Mouse (Mus musculus) forebrain, embryonic 16.5 days (tissue): ENCODE data around the gene Rabggtb. TPM values are rescaled to one million over a fixed set of nuclear protein-coding genes. Genes with fewer than 3 reads are reported as not detected.

Source experiments
- ATAC-seq: fragments of 200-750 bp; cut with Nextera tagmentation; 2 replicates; pipeline ENCODE4 v1.8.0; 2017; ENCODE audit warnings: mild to moderate bottlenecking, moderate library complexity
- H3K27ac ChIP-seq: fragments of 300-500 bp; sonication (generic); 2 replicates; pipeline ENCODE4 v1.5.1; 2014; ENCODE audit warnings: low read length, control low read depth
- H3K27me3 ChIP-seq: fragments of 300-500 bp; sonication (generic); replicated peaks from 2 replicates; pipeline ENCODE4 v1.6.1; 2014; ENCODE audit warnings: low read length; ENCODE audit not compliant: control insufficient read depth, insufficient read depth
- H3K36me3 ChIP-seq: fragments of 300-500 bp; sonication (generic); 2 replicates; pipeline ENCODE4 v1.6.1; 2014; ENCODE audit not compliant: control insufficient read depth, insufficient read depth
- H3K4me1 ChIP-seq: fragments of 300-500 bp; sonication (generic); replicated peaks from 2 replicates; pipeline ENCODE4 v1.6.1; 2014; ENCODE audit warnings: low read length; ENCODE audit not compliant: control insufficient read depth, insufficient read depth
- H3K4me2 ChIP-seq: fragments of 300-500 bp; sonication (generic); 2 replicates; pipeline ENCODE4 v1.6.1; 2014; ENCODE audit warnings: mild to moderate bottlenecking, low read length, control low read depth
- H3K4me3 ChIP-seq: fragments of 300-500 bp; sonication (generic); replicated peaks from 2 replicates; pipeline ENCODE4 v1.5.1; 2014; ENCODE audit warnings: mild to moderate bottlenecking, low read length, control low read depth
- H3K9ac ChIP-seq: fragments of 300-500 bp; sonication (generic); replicated peaks from 2 replicates; pipeline ENCODE4 v1.6.1; 2014; ENCODE audit warnings: low read depth, low read length, control low read depth
- H3K9me3 ChIP-seq: fragments of 300-500 bp; sonication (generic); 2 replicates; pipeline ENCODE4 v1.6.1; 2016; ENCODE audit warnings: low read length; ENCODE audit not compliant: control insufficient read depth
- WGBS: fragments of 180-500 bp; shearing (Covaris S2); extraction: QIAGEN DNeasy Blood & Tissue Kit; methylation state at CpG from one replicate; pipeline ENCODE4 v1.1.7; 2014; 5-methylcytosine and 5-hydroxymethylcytosine counted together
- polyA plus RNA-seq: library from polyadenylated mRNA; unstranded; fragments of >200 nt; fragmentation: Nextera tagmentation; extraction: Ambion mirVana; gene quantifications from 2 replicates; pipeline ENCODE4 v1.2.1, GENCODE M21; 2015

Gene Rabggtb
- polyA plus RNA-seq, 1 experiment from 2014 or later, result 49.3 TPM

GRCm38 (mm10) chr3:153944335-153944990 is 31.7 kb upstream of the Rabggtb start, which contains the start of gene Acadm:
TSS of gene Acadm (minus strand) at chr3:153944632.
- peak; percentile 94 for ATAC-seq
- H3K9ac ChIP-seq, result peak within 1 kb of the TSS; percentile 69
- H3K4me3 ChIP-seq, result peak within 1 kb of the TSS; percentile 68
- peaks cover 18% of the 10 kb centered on the region for H3K4me1 ChIP-seq
- H3K27me3 ChIP-seq, result no peaks in the 10 kb centered on the region
- peak within 1 kb of the TSS; percentile 91 for H3K4me2 ChIP-seq
- WGBS, result under 1% methylated on average over 41 of the region's 41 CpGs
- H3K27ac ChIP-seq, result peak within 1 kb of the TSS; percentile 58
- H3K9me3 ChIP-seq, result no peaks in the 10 kb centered on the region
- H3K36me3 ChIP-seq, result no peaks in the 10 kb centered on the region

- peak; percentile 48 for ATAC-seq
- H3K36me3 ChIP-seq, result no peaks in the 10 kb centered on the region
- H3K9me3 ChIP-seq, result no peaks in the 10 kb centered on the region
- H3K27ac ChIP-seq, result peak overlapping the region; percentile 58; the same call in 1 of the 2 replicates
- under 1% methylated on average over 19 of the region's 19 CpGs for WGBS
- peak overlapping the region; percentile 69 for H3K9ac ChIP-seq
- no peaks in the 10 kb centered on the region for H3K27me3 ChIP-seq
- H3K4me1 ChIP-seq, result peaks cover 18% of the 10 kb centered on the region
- peak overlapping the region; percentile 91 for H3K4me2 ChIP-seq
- H3K4me3 ChIP-seq, result peak overlapping the region; percentile 68
Measured at GRCm38 (mm10) chr3:153943901-153944334, 31.1 kb upstream of the Rabggtb start.

DNA sequence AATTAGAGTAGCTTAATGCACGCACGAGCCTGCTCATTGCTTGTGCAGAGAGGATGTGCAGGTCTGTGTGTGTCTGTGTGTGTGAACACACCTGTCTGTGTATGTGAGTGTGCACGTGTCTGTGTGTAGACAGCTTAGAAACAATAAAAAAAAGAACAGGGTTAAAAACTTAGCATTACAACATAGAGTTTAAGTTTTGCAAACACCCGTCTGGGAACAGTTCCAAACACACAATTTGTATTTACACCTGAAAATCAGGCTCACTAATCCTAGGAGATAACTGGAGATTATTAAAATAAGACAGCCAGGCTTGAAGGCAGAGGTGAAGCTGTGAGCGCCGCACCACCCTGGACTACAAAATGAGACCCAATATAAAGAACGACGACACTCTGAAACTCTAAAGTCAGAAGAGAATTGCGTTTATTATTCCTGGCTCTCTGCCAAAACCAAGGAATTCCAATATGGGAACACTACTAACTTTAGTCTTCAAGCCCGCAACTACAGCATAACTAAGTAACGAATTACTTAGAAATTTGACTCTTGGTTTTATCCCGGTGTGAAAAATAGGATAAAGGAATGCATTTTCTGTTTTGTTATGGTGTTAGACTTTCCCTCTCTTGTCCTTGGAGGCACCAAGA is 30.3 kb upstream of the Rabggtb start:
- Histone ChIP-seq H3K27ac (no peak overlapping the region), H3K9me3 (no peaks in the 10 kb centered on the region), H3K4me1 (peaks cover 18% of the 10 kb centered on the region), H3K9ac (no peak overlapping the region), H3K4me2 (peak overlapping the region; percentile 91), H3K36me3 (no peaks in the 10 kb centered on the region), H3K4me3 (peak overlapping the region; percentile 2; the same call in 1 of the 2 replicates), H3K27me3 (no peaks in the 10 kb centered on the region)
- ATAC-seq, result no peak
- WGBS, result 14% methylated on average over 12 of the region's 12 CpGs

DNA sequence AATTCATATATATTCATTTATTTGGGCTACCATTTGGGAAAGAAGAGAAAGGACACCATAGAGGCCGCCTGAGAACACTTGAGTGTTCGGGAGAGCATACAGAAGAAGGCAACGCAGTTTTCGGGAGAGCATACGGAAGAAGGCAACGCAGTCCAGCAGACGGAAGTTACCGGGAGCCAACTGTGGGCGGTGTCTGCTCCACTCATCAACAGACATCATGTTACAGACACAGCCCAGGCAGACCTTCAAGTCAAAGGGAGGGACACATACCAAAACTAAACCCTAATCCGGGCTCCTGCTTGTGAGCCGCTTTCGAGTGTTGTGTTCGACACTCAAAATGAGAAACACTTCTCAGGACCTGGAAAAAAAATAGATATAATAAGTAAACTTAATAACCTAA is 28.8 kb upstream of the Rabggtb start:
- no peak for ATAC-seq
- H3K4me1 ChIP-seq, result peaks cover 18% of the 10 kb centered on the region
- no peak overlapping the region for H3K9ac ChIP-seq
- no peak overlapping the region for H3K4me2 ChIP-seq
- no peaks in the 10 kb centered on the region for H3K36me3 ChIP-seq
- no peaks in the 10 kb centered on the region for H3K9me3 ChIP-seq
- H3K27me3 ChIP-seq, result no peaks in the 10 kb centered on the region
- H3K27ac ChIP-seq, result no peak overlapping the region
- H3K4me3 ChIP-seq, result no peak overlapping the region
- 95% methylated on average over 13 of the region's 13 CpGs for WGBS

DNA sequence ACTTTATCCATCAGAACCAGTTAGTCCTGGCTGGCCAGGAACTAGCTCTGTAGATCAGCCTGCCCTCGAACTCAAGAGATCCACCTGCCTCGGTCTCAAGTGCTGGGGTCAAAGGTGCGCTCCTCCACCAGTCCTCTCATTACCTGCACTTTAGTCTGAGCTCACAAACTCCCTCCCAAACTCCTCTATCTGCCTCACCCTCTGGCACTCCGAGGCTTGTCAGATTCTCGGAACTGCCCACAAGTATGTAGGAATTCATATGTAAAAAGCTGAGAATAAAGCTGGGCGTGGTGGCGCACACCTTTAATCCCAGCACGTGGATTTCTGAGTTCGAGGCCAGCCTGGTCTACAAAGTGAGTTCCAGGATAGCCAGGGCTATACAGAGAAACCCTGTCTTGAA is 27.7 kb upstream of the Rabggtb start:
- no peak overlapping the region for H3K4me3 ChIP-seq
- no peaks in the 10 kb centered on the region for H3K36me3 ChIP-seq
- no peaks in the 10 kb centered on the region for H3K9me3 ChIP-seq
- no peak overlapping the region for H3K27ac ChIP-seq
- no peak for ATAC-seq
- peaks cover 18% of the 10 kb centered on the region for H3K4me1 ChIP-seq
- no peak overlapping the region for H3K9ac ChIP-seq
- no peaks in the 10 kb centered on the region for H3K27me3 ChIP-seq
- H3K4me2 ChIP-seq, result no peak overlapping the region
- 94% methylated on average over 9 of the region's 9 CpGs for WGBS

DNA sequence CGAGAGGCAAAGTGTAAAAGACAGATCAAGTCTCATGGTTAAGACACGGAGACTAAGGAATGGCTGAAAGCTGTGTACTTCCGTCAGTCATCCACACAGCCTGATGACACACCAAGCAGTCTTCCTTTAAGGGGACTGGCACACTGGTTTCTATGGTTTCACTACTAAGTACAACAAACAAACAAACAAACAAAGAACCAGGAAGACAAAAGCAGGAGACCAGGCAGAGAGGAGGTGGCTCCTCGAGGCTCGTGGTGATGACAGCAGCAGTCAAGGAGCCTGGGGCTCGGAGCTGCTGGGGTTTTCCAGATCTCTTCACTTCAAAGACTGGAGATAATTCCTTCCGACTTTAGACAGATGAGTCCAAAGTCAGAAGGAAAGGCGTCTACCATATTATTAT is 27.2 kb upstream of the Rabggtb start:
- H3K4me1 ChIP-seq, result peaks cover 16% of the 10 kb centered on the region
- H3K36me3 ChIP-seq, result no peaks in the 10 kb centered on the region
- H3K4me3 ChIP-seq, result no peak overlapping the region
- 81% methylated on average over 8 of the region's 8 CpGs for WGBS
- H3K4me2 ChIP-seq, result no peak overlapping the region
- H3K9me3 ChIP-seq, result no peaks in the 10 kb centered on the region
- no peak overlapping the region for H3K27ac ChIP-seq
- H3K9ac ChIP-seq, result no peak overlapping the region
- no peak for ATAC-seq
- H3K27me3 ChIP-seq, result no peaks in the 10 kb centered on the region

DNA sequence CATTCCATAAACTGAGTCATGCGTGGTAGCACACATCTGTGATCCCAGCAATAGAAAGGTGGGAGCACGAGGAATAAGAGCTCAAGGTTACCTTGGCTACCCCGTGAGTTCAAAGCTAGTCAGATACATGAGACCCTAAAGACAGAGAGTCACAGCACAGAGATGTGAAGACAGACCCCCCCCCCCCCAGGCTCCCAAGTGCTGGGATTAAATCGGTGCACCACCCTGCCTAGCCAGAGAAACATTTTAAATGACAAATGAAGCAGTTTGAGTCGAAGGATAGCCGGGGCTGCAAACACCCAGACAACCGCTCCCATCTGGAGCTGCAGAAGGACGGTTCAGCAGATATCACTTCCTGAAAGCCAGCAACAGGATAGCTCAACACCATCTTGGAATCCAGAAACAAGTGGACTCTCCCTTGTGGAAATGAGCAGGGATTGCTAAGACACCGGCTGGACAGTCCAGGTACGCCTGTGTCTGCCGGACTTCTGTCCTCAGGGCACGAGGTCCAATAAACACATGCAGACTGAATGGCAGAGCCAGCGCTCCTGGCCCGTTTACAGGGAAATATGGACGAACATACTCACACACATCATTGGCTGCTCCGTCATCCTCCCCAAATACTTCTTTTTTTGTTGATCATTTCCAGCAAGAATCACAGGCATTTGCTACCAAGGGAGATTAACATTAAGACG is 24.5 kb upstream of the Rabggtb start:
- 93% methylated on average over 17 of the region's 17 CpGs for WGBS
- Histone ChIP-seq H3K4me1 (no peaks in the 10 kb centered on the region), H3K9me3 (no peaks in the 10 kb centered on the region), H3K4me2 (no peak overlapping the region), H3K36me3 (no peaks in the 10 kb centered on the region), H3K9ac (no peak overlapping the region), H3K27ac (no peak overlapping the region), H3K4me3 (no peak overlapping the region), H3K27me3 (no peaks in the 10 kb centered on the region)
- ATAC-seq, result no peak

DNA sequence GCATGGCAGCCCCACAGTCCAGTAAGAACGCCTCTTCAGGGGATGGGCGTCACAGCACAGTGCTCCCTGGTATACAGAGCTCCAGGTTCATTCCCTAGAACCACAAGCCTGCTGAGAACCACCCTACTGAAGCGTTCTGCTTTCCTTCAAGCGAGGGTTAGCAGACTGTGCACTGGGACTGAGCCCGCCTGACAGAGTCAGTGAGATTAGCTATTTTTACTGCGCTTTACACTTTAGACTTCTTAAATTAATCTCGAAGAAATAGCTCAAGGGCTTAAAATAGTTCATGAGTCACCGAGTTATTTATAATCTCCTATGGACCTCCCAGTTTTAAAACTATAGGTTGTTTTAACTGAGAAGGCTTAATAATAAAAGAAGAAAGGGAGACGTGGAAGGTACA is 23.1 kb upstream of the Rabggtb start:
- Histone ChIP-seq H3K27ac (no peak overlapping the region), H3K9ac (no peak overlapping the region), H3K4me2 (no peak overlapping the region), H3K4me1 (no peaks in the 10 kb centered on the region), H3K36me3 (no peaks in the 10 kb centered on the region), H3K4me3 (no peak overlapping the region), H3K9me3 (no peaks in the 10 kb centered on the region), H3K27me3 (no peaks in the 10 kb centered on the region)
- 92% methylated on average over 9 of the region's 9 CpGs for WGBS
- no peak for ATAC-seq

- H3K27ac ChIP-seq, result no peak overlapping the region
- WGBS, result 93% methylated on average over 5 of the region's 5 CpGs
- no peak overlapping the region for H3K4me2 ChIP-seq
- H3K4me1 ChIP-seq, result no peaks in the 10 kb centered on the region
- H3K9ac ChIP-seq, result no peak overlapping the region
- H3K27me3 ChIP-seq, result no peaks in the 10 kb centered on the region
- no peak for ATAC-seq
- H3K9me3 ChIP-seq, result no peaks in the 10 kb centered on the region
- no peak overlapping the region for H3K4me3 ChIP-seq
- no peaks in the 10 kb centered on the region for H3K36me3 ChIP-seq
Measured at GRCm38 (mm10) chr3:153932461-153932860, 19.7 kb upstream of the Rabggtb start.
